Mouse (Mus musculus) heart, postnatal 0 days (tissue): ENCODE data around the gene Cask. TPM values are rescaled to one million over a fixed set of nuclear protein-coding genes. Genes with fewer than 3 reads are reported as not detected.

Experiments
- ATAC-seq: fragments of 200-750 bp; cut with Nextera tagmentation; 2 replicates; pipeline ENCODE4 v1.8.0; 2017; ENCODE audit warnings: low read depth, moderate number of reproducible peaks, moderate library complexity; ENCODE audit not compliant: insufficient read depth
- DNase-seq: peaks from one replicate; pipeline ENCODE4 v3.0.0-alpha.2; 2016; ENCODE audit warnings: low spot score
- H3K27ac ChIP-seq: fragments of 300-500 bp; sonication (generic); 2 replicates; pipeline ENCODE4 v1.5.1; 2014; ENCODE audit warnings: low read depth, mild to moderate bottlenecking
- H3K27me3 ChIP-seq: fragments of 300-500 bp; sonication (generic); 2 replicates; pipeline ENCODE4 v1.6.1; 2014; ENCODE audit warnings: low read length, mixed read lengths; ENCODE audit not compliant: control insufficient read depth, insufficient read depth
- H3K36me3 ChIP-seq: fragments of 300-500 bp; sonication (generic); replicated peaks from 2 replicates; pipeline ENCODE4 v1.6.1; 2014; ENCODE audit warnings: low read length, mixed read lengths; ENCODE audit not compliant: control insufficient read depth, insufficient read depth
- H3K4me1 ChIP-seq: fragments of 300-500 bp; sonication (generic); 2 replicates; pipeline ENCODE4 v1.6.1; 2014; ENCODE audit warnings: antibody characterized with exemption; ENCODE audit not compliant: control insufficient read depth, insufficient read depth
- H3K4me2 ChIP-seq: fragments of 300-500 bp; sonication (generic); 2 replicates; pipeline ENCODE4 v1.6.1; 2014; ENCODE audit warnings: low read depth, mild to moderate bottlenecking, low read length, moderate library complexity
- H3K4me3 ChIP-seq: fragments of 300-500 bp; sonication (generic); 2 replicates; pipeline ENCODE4 v1.5.1; 2014; ENCODE audit warnings: low read depth, low read length
- H3K9ac ChIP-seq: fragments of 300-500 bp; sonication (generic); replicated peaks from 2 replicates; pipeline ENCODE4 v1.6.1; 2014; ENCODE audit warnings: low read depth, low read length, mixed read lengths
- H3K9me3 ChIP-seq: fragments of 300-500 bp; sonication (generic); replicated peaks from 2 replicates; pipeline ENCODE4 v1.6.1; 2016; ENCODE audit warnings: low read length; ENCODE audit not compliant: control insufficient read depth
- CTCF ChIP-seq: IDR thresholded peaks from 2 replicates; pipeline ENCODE4 v1.5.1; 2016; ENCODE audit warnings: antibody characterized with exemption, control low read depth, low read depth
- EP300 ChIP-seq: IDR thresholded peaks from 2 replicates; pipeline ENCODE4 v1.6.1; 2016; ENCODE audit warnings: antibody characterized with exemption, low read depth
- WGBS: fragments of 180-500 bp; shearing (Covaris S2); extraction: QIAGEN DNeasy Blood & Tissue Kit; methylation state at CpG from one replicate; pipeline ENCODE4 v1.1.7; 2014; 5-methylcytosine and 5-hydroxymethylcytosine counted together
- polyA plus RNA-seq: library from polyadenylated mRNA; unstranded; fragments of >200 nt; fragmentation: Nextera tagmentation; extraction: Ambion mirVana; gene quantifications from 2 replicates; pipeline ENCODE4 v1.2.1, GENCODE M21; 2015
- total RNA-seq: library from RNA; depleted of rRNA; stranded (reverse); fragments of >200 nt; gene quantifications from 2 replicates; pipeline ENCODE4 v1.2.3, GENCODE M21; 2014; ENCODE audit warnings: low replicate concordance

Gene Cask
- total and polyA plus RNA-seq, 2 experiments from 2014 or later: 4.5 to 23.1 TPM

- Histone ChIP-seq H3K27me3 (no peaks in the 10 kb centered on the region), H3K4me2 (no peak overlapping the region), H3K9me3 (no peaks in the 10 kb centered on the region), H3K4me1 (no peaks in the 10 kb centered on the region), H3K36me3 (no peaks in the 10 kb centered on the region), H3K4me3 (no peak overlapping the region), H3K9ac (no peak overlapping the region), H3K27ac (no peak overlapping the region)
- 88% methylated on average over 1 of the region's 1 CpGs for WGBS
- DNase-seq: no peak
- no peak for ATAC-seq
- TF ChIP-seq EP300: no peak
- TF ChIP-seq CTCF: no peak
Observed at GRCm38 (mm10) chrX:13617294-13617693, 233.9 kb downstream of the Cask start.

GRCm38 (mm10) chrX:13616726-13617125 lies 234.4 kb downstream of the Cask start:
- no peak overlapping the region for H3K4me3 ChIP-seq
- no peak for ATAC-seq

GRCm38 (mm10) chrX:13612115-13612514 lies 239.1 kb downstream of the Cask start:
- Histone ChIP-seq H3K4me1 (no peaks in the 10 kb centered on the region), H3K27me3 (no peaks in the 10 kb centered on the region), H3K4me3 (no peak overlapping the region), H3K9ac (no peak overlapping the region), H3K27ac (no peak overlapping the region), H3K4me2 (no peak overlapping the region), H3K36me3 (no peaks in the 10 kb centered on the region), H3K9me3 (no peaks in the 10 kb centered on the region)
- DNase-seq (no peak), ATAC-seq (no peak)
- TF ChIP-seq CTCF (no peak), EP300 (no peak)
- WGBS: 40% methylated on average over 2 of the region's 2 CpGs

More at GRCm38 (mm10) chrX:13616726-13617125, 234.4 kb downstream of the Cask start:
- H3K9ac ChIP-seq: no peak overlapping the region
- no peak for TF ChIP-seq CTCF
- no peak for TF ChIP-seq EP300
- no peaks in the 10 kb centered on the region for H3K9me3 ChIP-seq
- H3K27me3 ChIP-seq: no peaks in the 10 kb centered on the region
- no peak for DNase-seq
- H3K4me1 ChIP-seq: no peaks in the 10 kb centered on the region
- H3K4me2 ChIP-seq: no peak overlapping the region
- H3K27ac ChIP-seq: no peak overlapping the region
- 39% methylated on average over 1 of the region's 1 CpGs for WGBS
- H3K36me3 ChIP-seq: no peaks in the 10 kb centered on the region

- TF ChIP-seq CTCF: no peak
- no peak for TF ChIP-seq EP300
- no peak overlapping the region for H3K9ac ChIP-seq
- H3K4me3 ChIP-seq: no peak overlapping the region
- H3K27me3 ChIP-seq: no peaks in the 10 kb centered on the region
- H3K4me1 ChIP-seq: no peaks in the 10 kb centered on the region
- DNase-seq (no peak), ATAC-seq (no peak)
- no peak overlapping the region for H3K27ac ChIP-seq
- no peak overlapping the region for H3K4me2 ChIP-seq
- no peaks in the 10 kb centered on the region for H3K9me3 ChIP-seq
- 59% methylated on average over 5 of the region's 5 CpGs for WGBS
- no peaks in the 10 kb centered on the region for H3K36me3 ChIP-seq
Observed at GRCm38 (mm10) chrX:13611114-13611513, 240.1 kb downstream of the Cask start.

- WGBS: 53% methylated on average over 3 of the region's 3 CpGs
- TF ChIP-seq CTCF: no peak
- TF ChIP-seq EP300: no peak
- Histone ChIP-seq H3K4me1 (no peaks in the 10 kb centered on the region), H3K36me3 (no peaks in the 10 kb centered on the region), H3K9me3 (no peaks in the 10 kb centered on the region), H3K9ac (no peak overlapping the region), H3K4me2 (no peak overlapping the region), H3K4me3 (no peak overlapping the region), H3K27me3 (no peaks in the 10 kb centered on the region), H3K27ac (no peak overlapping the region)
- DNase-seq: no peak
- no peak for ATAC-seq
Observed at GRCm38 (mm10) chrX:13607752-13608151, 243.4 kb downstream of the Cask start.

GRCm38 (mm10) chrX:13606741-13607140 lies 244.4 kb downstream of the Cask start:
- Histone ChIP-seq H3K27ac (no peak overlapping the region), H3K9ac (no peak overlapping the region), H3K4me2 (no peak overlapping the region), H3K27me3 (no peaks in the 10 kb centered on the region), H3K4me1 (no peaks in the 10 kb centered on the region), H3K9me3 (no peaks in the 10 kb centered on the region), H3K4me3 (no peak overlapping the region), H3K36me3 (no peaks in the 10 kb centered on the region)
- DNase-seq: no peak
- 28% methylated on average over 3 of the region's 3 CpGs for WGBS
- no peak for TF ChIP-seq EP300
- no peak for TF ChIP-seq CTCF
- ATAC-seq: no peak
